Mouse (Mus musculus): ENCODE data around the gene Agap1. TPM values are rescaled to one million over a fixed set of nuclear protein-coding genes. Genes with fewer than 3 reads are reported as not detected.

The Agap1 gene
- polyA plus RNA-seq, 1 experiment from 2014 or later, result 11.3 TPM

GRCm38 (mm10) chr1:89850681-89851414 is 396.2 kb downstream of the Agap1 start:
- no peak overlapping the region for H3K4me2 ChIP-seq
- H3K36me3 ChIP-seq, result no peaks in the 10 kb centered on the region
- H3K4me1 ChIP-seq, result peaks cover 29% of the 10 kb centered on the region
- ATAC-seq (replicated peaks; ENCODE audit: low FRiP score), result no peak; the same call in 1 of the 2 replicates
- no peaks in the 10 kb centered on the region for H3K9me3 ChIP-seq (replicated peaks)
- WGBS, result 65% methylated on average over 11 of the region's 11 CpGs
- no peak overlapping the region for H3K27ac ChIP-seq
- no peak overlapping the region for H3K9ac ChIP-seq
- peaks cover 32% of the 10 kb centered on the region for H3K27me3 ChIP-seq
- no peak overlapping the region for H3K4me3 ChIP-seq (replicated peaks)

DNA sequence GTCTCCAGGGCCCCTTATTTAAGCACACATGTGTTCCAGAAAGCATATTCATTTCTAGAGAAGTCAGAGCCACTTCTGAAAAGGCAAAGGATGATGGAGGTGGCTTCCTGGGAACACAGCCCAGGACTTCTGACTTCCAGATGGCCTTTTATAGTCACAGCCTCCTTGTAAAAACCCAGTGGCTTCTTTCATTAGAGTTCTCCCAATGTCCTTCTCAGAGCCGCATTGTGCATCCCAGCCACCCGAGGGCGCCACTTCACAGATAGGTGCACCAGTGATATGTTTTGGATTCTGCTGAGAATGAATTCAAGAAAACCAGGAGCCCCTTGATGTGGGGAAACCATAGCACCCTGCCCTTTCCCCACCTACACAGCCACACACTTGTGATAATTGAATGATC is 404.6 kb downstream of the Agap1 start:
- Histone ChIP-seq H3K4me1 (no peaks in the 10 kb centered on the region), H3K27ac (no peak overlapping the region), H3K4me2 (no peak overlapping the region), H3K9me3 (replicated peaks) (no peaks in the 10 kb centered on the region), H3K4me3 (replicated peaks) (no peak overlapping the region), H3K9ac (no peak overlapping the region), H3K36me3 (peaks cover 6% of the 10 kb centered on the region; the same call in 1 of the 2 replicates), H3K27me3 (no peaks in the 10 kb centered on the region)
- 24% methylated on average over 3 of the region's 3 CpGs for WGBS
- ATAC-seq (replicated peaks; ENCODE audit: low FRiP score), result no peak

DNA sequence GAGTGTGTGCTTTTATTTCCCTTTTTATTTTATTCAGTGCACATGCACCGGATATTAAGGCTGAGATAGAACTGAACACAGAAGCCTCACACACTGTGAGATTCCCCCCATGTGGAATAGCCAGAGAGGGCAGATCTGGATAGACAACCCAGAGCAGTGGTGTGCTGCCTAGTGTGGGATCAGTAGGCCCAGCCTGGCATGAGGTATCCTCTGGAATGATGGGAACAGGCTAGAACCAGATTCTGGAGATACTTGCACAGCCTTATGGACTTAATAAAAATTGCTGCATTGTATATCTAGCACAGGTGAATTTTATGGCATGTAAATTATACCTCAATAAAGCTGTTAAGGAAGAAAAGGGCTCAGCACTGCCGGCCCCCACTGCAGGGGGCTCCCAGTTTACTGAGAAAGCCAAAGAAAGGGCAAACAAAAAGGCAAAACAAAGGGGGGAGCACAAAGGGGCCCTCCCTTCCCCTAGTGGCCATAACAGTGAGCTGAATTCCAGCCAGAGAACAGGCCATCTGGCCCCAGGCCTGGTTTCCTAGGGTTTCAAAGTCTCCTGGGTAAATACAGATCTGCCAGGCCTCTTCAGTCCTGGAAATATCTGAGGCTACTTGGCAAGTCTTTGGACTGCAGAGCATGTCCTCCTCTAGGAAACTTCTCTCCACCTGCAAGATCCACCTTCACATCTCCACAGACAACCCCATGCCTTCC is 405.6 kb downstream of the Agap1 start:
- no peak overlapping the region for H3K27ac ChIP-seq
- H3K4me1 ChIP-seq, result no peaks in the 10 kb centered on the region
- H3K4me2 ChIP-seq, result no peak overlapping the region
- no peak overlapping the region for H3K9ac ChIP-seq
- no peaks in the 10 kb centered on the region for H3K27me3 ChIP-seq
- WGBS, result 47% methylated on average over 2 of the region's 2 CpGs
- no peak overlapping the region for H3K4me3 ChIP-seq (replicated peaks)
- H3K9me3 ChIP-seq (replicated peaks), result no peaks in the 10 kb centered on the region
- ATAC-seq (replicated peaks; ENCODE audit: low FRiP score), result no peak
- peaks cover 6% of the 10 kb centered on the region; the same call in 1 of the 2 replicates for H3K36me3 ChIP-seq

DNA sequence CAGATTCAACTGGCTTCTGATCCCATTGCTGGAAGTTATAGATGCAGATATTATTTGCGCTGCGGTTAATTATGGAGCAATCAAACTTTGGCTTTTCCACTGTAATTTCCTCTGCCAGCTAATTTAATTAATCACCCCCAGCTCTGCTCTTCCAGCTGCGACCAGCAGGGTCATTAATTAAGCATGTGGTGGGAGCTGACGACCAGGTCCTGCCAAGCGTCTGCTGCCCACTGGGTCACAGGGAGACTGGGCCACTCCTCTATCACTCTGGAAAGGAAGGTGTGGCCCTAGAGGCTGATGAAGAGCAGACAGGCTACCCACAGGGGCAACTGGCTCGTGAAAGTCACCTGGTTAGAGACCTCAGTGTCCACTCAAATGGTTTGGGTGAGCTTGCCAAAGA is 411.2 kb downstream of the Agap1 start:
- ATAC-seq (replicated peaks; ENCODE audit: low FRiP score), result no peak
- Histone ChIP-seq H3K4me2 (no peak overlapping the region), H3K36me3 (no peaks in the 10 kb centered on the region), H3K4me1 (peaks cover 19% of the 10 kb centered on the region), H3K9ac (no peak overlapping the region), H3K4me3 (replicated peaks) (no peak overlapping the region), H3K27ac (no peak overlapping the region), H3K9me3 (replicated peaks) (no peaks in the 10 kb centered on the region), H3K27me3 (no peaks in the 10 kb centered on the region)
- 43% methylated on average over 6 of the region's 6 CpGs for WGBS

DNA sequence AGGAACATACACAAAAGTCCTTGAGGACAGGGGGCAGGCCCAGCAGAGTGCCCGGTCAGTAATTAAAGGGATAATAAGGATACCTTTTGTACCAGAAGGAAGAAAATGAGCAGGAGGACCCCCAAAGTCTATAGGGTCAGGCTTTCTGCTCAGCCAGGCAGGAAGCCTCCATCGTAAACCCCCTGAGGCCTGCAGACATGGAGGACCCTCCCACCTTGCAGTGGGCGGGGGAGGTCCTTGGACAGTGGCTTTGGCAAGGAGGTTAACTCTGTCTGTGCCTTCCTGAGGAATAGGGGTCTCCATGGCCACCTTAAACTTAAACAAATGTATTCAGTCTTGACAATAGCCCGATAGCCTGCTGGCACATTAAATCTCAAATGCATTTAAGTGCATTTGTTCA is 413.2 kb downstream of the Agap1 start:
- no peaks in the 10 kb centered on the region for H3K27me3 ChIP-seq
- no peaks in the 10 kb centered on the region for H3K36me3 ChIP-seq
- H3K9ac ChIP-seq, result no peak overlapping the region
- no peak overlapping the region for H3K4me3 ChIP-seq (replicated peaks)
- no peak overlapping the region for H3K4me2 ChIP-seq
- no peak overlapping the region for H3K27ac ChIP-seq
- 0 out of 2 replicates have a peak, but pooled peaks have one; percentile 56 for ATAC-seq (replicated peaks; ENCODE audit: low FRiP score)
- 18% methylated on average over 4 of the region's 4 CpGs for whole genome bisulfite sequencing
- H3K9me3 ChIP-seq (replicated peaks), result no peaks in the 10 kb centered on the region
- peaks cover 23% of the 10 kb centered on the region for H3K4me1 ChIP-seq

GRCm38 (mm10) chr1:89870134-89870905 is 415.7 kb downstream of the Agap1 start:
- 48% methylated on average over 12 of the region's 12 CpGs for WGBS
- H3K27me3 ChIP-seq, result no peaks in the 10 kb centered on the region
- H3K4me3 ChIP-seq (replicated peaks), result no peak overlapping the region
- H3K36me3 ChIP-seq, result no peaks in the 10 kb centered on the region
- no peak overlapping the region for H3K9ac ChIP-seq
- H3K9me3 ChIP-seq (replicated peaks), result no peaks in the 10 kb centered on the region
- peaks cover 23% of the 10 kb centered on the region for H3K4me1 ChIP-seq
- no peak overlapping the region for H3K27ac ChIP-seq
- no peak overlapping the region for H3K4me2 ChIP-seq
- ATAC-seq (replicated peaks; ENCODE audit: low FRiP score), result no peak

- Histone ChIP-seq H3K36me3 (no peaks in the 10 kb centered on the region), H3K9me3 (replicated peaks) (no peaks in the 10 kb centered on the region), H3K4me3 (replicated peaks) (no peak overlapping the region), H3K27me3 (no peaks in the 10 kb centered on the region), H3K4me1 (peaks cover 23% of the 10 kb centered on the region), H3K4me2 (no peak overlapping the region), H3K27ac (no peak overlapping the region), H3K9ac (no peak overlapping the region)
- no peak for ATAC-seq (replicated peaks; ENCODE audit: low FRiP score)
- WGBS, result 54% methylated on average over 6 of the region's 6 CpGs
Measured at GRCm38 (mm10) chr1:89870906-89871211, 416.3 kb downstream of the Agap1 start.

DNA sequence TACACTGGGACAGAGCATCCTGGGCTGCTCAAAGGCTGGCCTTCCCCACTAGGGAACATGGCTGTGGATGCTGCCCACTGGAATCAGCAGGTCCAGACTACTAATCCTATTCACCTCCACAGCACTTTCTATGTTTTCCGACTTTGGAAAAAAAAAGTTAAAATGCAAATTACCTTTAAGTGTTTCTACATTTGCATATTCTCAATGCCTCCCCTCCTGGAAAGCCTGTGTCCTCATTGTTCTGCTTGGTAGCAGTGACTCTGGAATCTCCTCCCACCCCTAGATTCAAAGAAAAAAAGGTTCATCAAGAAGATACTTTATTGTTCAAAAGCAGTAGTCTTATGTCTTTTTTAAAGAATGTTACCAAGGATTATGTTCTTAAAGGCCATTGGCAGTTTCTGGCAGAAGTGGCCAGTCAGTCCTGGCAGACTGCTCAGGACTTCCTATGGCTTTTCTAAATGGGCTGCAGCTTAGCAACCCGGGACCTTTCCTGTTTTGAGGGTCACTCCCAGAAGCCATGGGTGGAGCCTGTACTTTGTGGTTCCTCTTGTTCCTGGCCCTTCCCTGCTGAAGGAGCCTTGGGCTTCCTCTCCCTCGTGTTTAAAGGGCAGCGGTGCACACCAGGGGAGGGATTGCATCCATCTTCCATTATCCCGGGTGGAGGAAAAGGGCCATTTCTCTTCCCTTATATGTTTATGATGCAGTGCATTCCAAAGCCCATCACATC is 421.9 kb downstream of the Agap1 start:
- Histone ChIP-seq H3K4me2 (no peak overlapping the region), H3K4me1 (peaks cover 25% of the 10 kb centered on the region), H3K27me3 (no peaks in the 10 kb centered on the region), H3K36me3 (no peaks in the 10 kb centered on the region), H3K4me3 (replicated peaks) (no peak overlapping the region), H3K9me3 (replicated peaks) (no peaks in the 10 kb centered on the region), H3K9ac (no peak overlapping the region), H3K27ac (0 out of 2 replicates have a peak overlapping the region, but pooled peaks have one; percentile 19)
- 16% methylated on average over 5 of the region's 5 CpGs for WGBS
- no peak for ATAC-seq (replicated peaks; ENCODE audit: low FRiP score)

- Histone ChIP-seq H3K9ac (no peak overlapping the region), H3K36me3 (no peaks in the 10 kb centered on the region), H3K27ac (no peak overlapping the region), H3K4me3 (replicated peaks) (no peak overlapping the region), H3K27me3 (peaks cover 4% of the 10 kb centered on the region; the same call in 1 of the 2 replicates), H3K9me3 (replicated peaks) (no peaks in the 10 kb centered on the region), H3K4me1 (peaks cover 24% of the 10 kb centered on the region), H3K4me2 (no peak overlapping the region)
- no peak for ATAC-seq (replicated peaks; ENCODE audit: low FRiP score)
- 77% methylated on average over 11 of the region's 11 CpGs for WGBS
Measured at GRCm38 (mm10) chr1:89878496-89878895, 423.9 kb downstream of the Agap1 start.

DNA sequence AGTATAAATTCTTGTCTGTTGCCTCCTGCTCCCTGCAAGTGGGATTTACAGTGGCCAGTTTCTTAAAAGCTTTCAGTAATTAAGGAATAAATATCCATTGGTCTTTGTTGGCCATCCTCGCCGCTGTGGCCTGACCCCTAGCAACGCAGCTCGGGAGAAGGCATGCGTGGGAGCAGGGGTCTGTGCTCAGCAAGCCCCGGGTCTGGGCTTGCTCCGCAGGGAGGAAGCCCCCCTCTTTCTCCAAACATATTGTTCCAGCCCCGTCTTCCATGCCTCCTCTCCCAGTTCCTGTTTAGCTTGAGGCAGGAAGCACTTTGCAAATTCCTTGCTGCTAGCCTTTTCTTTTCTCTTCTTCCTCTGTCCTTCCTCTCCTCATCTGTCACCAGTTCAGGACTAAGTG is 425.6 kb downstream of the Agap1 start:
- WGBS, result 7% methylated on average over 8 of the region's 8 CpGs
- Histone ChIP-seq H3K4me3 (replicated peaks) (no peak overlapping the region), H3K4me1 (peaks cover 40% of the 10 kb centered on the region), H3K27ac (peak overlapping the region; percentile 24; the same call in 1 of the 2 replicates), H3K9ac (no peak overlapping the region), H3K4me2 (0 out of 2 replicates have a peak overlapping the region, but pooled peaks have one; percentile 10), H3K27me3 (peaks cover 4% of the 10 kb centered on the region; the same call in 1 of the 2 replicates), H3K9me3 (replicated peaks) (no peaks in the 10 kb centered on the region), H3K36me3 (no peaks in the 10 kb centered on the region)
- ATAC-seq (replicated peaks; ENCODE audit: low FRiP score), result no peak

GRCm38 (mm10) chr1:89880834-89881233 is 426.2 kb downstream of the Agap1 start:
- peaks cover 4% of the 10 kb centered on the region; the same call in 1 of the 2 replicates for H3K27me3 ChIP-seq
- no peak overlapping the region for H3K9ac ChIP-seq
- no peaks in the 10 kb centered on the region for H3K9me3 ChIP-seq (replicated peaks)
- peak overlapping the region; percentile 24; the same call in 1 of the 2 replicates for H3K27ac ChIP-seq
- H3K4me2 ChIP-seq, result no peak overlapping the region
- ATAC-seq (replicated peaks; ENCODE audit: low FRiP score), result no peak
- 59% methylated on average over 10 of the region's 10 CpGs for WGBS
- peaks cover 47% of the 10 kb centered on the region for H3K4me1 ChIP-seq
- no peak overlapping the region for H3K4me3 ChIP-seq (replicated peaks)
- H3K36me3 ChIP-seq, result no peaks in the 10 kb centered on the region
